Mouse (Mus musculus) gonadal fat pad, adult 2 months (tissue): ENCODE measurements around the gene C1ra. TPM values are rescaled to one million over a fixed set of nuclear protein-coding genes. Genes with fewer than 3 reads are reported as not detected.
"Not testable (repeated sequence)": the region's sequence is repeated elsewhere in the genome, so short reads cannot be mapped to it uniquely, and the experiment has no call there.

Experiments used
- DNase-seq: peaks from one replicate; pipeline ENCODE4 v3.0.0-alpha.2; 2012; ENCODE audit warnings: low read depth
- polyA plus RNA-seq: library from polyadenylated mRNA; depleted of rRNA; stranded (reverse); fragments of >200 nt; gene quantifications from 2 replicates; pipeline ENCODE4 v1.2.3, GENCODE M21; 2012; rRNA removed

Gene C1ra
- polyA plus RNA-seq, 1 experiment, result 39.6 TPM

- DNase-seq, result no peak
Measured at GRCm38 (mm10) chr6:124544466-124544865, 32.3 kb downstream of the C1ra start.

- DNase-seq, result no peak
Measured at GRCm38 (mm10) chr6:124545425-124545824, 33.2 kb downstream of the C1ra start.

GRCm38 (mm10) chr6:124547979-124548378 lies 35.8 kb downstream of the C1ra start:
- DNase-seq, result not testable (repeated sequence)

GRCm38 (mm10) chr6:124549023-124549550 lies 36.9 kb downstream of the C1ra start:
- no peak for DNase-seq

DNA sequence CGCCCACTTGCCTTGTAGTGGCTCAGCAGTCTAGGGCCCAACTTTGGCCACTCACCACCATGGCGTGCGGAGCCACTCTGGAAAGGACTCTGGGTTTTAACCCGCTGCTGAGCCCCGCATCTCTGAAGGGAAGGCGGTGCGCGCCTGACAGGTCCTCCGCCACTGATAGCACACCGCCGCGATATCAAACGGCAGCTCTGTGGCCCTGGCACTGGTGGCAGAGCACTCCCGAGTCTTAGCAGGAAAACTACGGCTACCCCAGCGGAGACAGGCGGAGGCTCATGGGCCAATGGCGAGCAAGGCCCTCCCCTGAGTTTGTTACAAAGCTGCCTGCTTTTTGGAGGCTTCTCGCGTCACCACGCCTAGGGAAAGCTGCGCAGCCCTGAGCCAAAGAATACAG lies 40.6 kb downstream of the C1ra start:
- no peak for DNase-seq

- DNase-seq, result not testable (repeated sequence)
Measured at GRCm38 (mm10) chr6:124555956-124556355, 43.8 kb downstream of the C1ra start.

- DNase-seq, result not testable (repeated sequence)
Measured at GRCm38 (mm10) chr6:124561156-124561555, 49.0 kb downstream of the C1ra start.

DNA sequence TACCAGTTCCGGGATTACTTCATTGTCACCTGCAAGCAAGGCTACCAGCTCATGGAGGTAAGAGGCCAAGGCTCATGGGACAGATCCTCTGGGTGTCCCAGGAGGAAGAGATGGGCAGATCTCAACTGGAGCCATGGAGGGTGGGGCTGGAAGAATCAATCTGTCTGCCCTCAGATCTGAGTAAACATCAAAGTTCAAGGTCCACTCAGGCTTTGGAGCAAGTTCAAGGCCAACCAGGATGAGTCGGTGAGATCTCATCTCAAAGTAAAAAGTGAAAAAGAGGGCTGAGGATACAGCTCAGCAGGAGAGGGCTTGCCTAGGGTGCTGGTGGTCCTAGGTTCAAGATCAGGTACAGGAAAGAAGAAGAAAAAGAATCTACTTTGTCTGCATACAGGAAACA lies 49.4 kb downstream of the C1ra start:
- not testable (repeated sequence) for DNase-seq

DNA sequence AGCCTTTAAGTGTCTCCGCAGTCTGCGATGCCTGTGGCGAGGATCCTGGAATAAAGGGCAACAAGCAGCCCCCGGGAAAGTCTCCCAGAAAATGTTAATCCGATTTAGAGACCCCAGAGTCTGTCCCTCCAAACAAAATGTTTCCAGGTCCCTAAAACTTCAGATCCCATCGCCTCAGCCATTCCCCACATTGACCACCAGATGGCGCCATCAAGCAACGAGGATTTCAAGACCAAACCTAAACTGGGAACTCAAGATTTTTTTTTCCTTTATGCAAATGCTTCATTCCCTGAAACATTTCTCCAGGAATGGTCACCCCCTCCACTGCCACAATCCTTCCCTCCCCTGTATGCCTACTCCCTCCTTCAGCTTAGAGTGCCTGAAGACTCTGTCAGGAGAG lies 57.8 kb downstream of the C1ra start, which contains the start of gene C1rb:
C1rb (plus strand) TSS at position 269 of the 400 bp plus-strand sequence.
- DNase-seq, result peak; percentile 2

Other genes starting within 250 kb of the C1ra start
- 3.0 and 4.6 TPM in 2 replicates for gene Cd163, start 207.7 kb upstream of the C1ra start, polyA plus RNA-seq
- gene Pex5, start 97.3 kb upstream of the C1ra start, polyA plus RNA-seq, result 56.4 and 60.9 TPM in 2 replicates
- 11.2 and 31.7 TPM in 2 replicates for gene Clstn3, start 47.6 kb upstream of the C1ra start, polyA plus RNA-seq
- gene C1rl, start 19.3 kb upstream of the C1ra start, polyA plus RNA-seq, result 4.0 and 4.1 TPM in 2 replicates
- 141 and 152 TPM in 2 replicates for gene C1s1, start 30.0 kb downstream of the C1ra start, polyA plus RNA-seq
- gene C1rb, start 57.9 kb downstream of the C1ra start, polyA plus RNA-seq, result 0.10 TPM in 1 of 2 replicates, not detected in the other
- 2.1 and 2.5 TPM in 2 replicates for gene C1s2, start 123.7 kb downstream of the C1ra start, polyA plus RNA-seq
- 141 and 147 TPM in 2 replicates for gene Lpcat3, start 150.6 kb downstream of the C1ra start, polyA plus RNA-seq
- gene Emg1, start 199.8 kb downstream of the C1ra start, polyA plus RNA-seq, result 43.6 and 44.2 TPM in 2 replicates
- gene Phb2, start 199.9 kb downstream of the C1ra start, polyA plus RNA-seq, result 131 and 138 TPM in 2 replicates
- 24.2 and 25.2 TPM in 2 replicates for gene Ptpn6, start 226.3 kb downstream of the C1ra start, polyA plus RNA-seq
- 329 and 371 TPM in 2 replicates for gene Grcc10, start 229.0 kb downstream of the C1ra start, polyA plus RNA-seq
- not detected in 2 replicates for gene Gm45234, start 243.6 kb downstream of the C1ra start, polyA plus RNA-seq
- 22.4 and 55.8 TPM in 2 replicates for gene Atn1, start 244.1 kb downstream of the C1ra start, polyA plus RNA-seq